Mouse (Mus musculus) E14TG2a.4 (cell line): ENCODE results near the gene Rnf34.

Source experiments
- H3K27me3 ChIP-seq: 2 replicates; pipeline ENCODE4 v1.6.1; 2014; ENCODE audit warnings: low read length, control low read depth; ENCODE audit not compliant: insufficient read depth
- H3K36me3 ChIP-seq: 2 replicates; pipeline ENCODE4 v1.6.1; 2014; ENCODE audit warnings: low read length, control low read depth; ENCODE audit not compliant: insufficient read depth
- H3K4me1 ChIP-seq: replicated peaks from 2 replicates; pipeline ENCODE4 v1.6.1; 2014; ENCODE audit warnings: low read depth, low read length, control low read depth
- H3K4me3 ChIP-seq: replicated peaks from 2 replicates; pipeline ENCODE4 v1.5.1; 2014; ENCODE audit warnings: mild to moderate bottlenecking, low read length
- H3K9me3 ChIP-seq: 2 replicates; pipeline ENCODE4 v1.6.1; 2014; ENCODE audit warnings: low read length, control low read depth
- CTCF ChIP-seq: conservative IDR thresholded peaks from 2 replicates; pipeline ENCODE4 v1.5.1; 2014; ENCODE audit warnings: low read length
- NANOG ChIP-seq: IDR thresholded peaks from 2 replicates; pipeline ENCODE4 v1.6.1; 2014; ENCODE audit warnings: borderline replicate concordance, low read length, mixed read lengths
- POU5F1 ChIP-seq: IDR thresholded peaks from 2 replicates; pipeline ENCODE4 v1.6.1; 2014; ENCODE audit warnings: low read length, borderline replicate concordance

The Rnf34 gene

GRCm38 (mm10) chr5:122880241-122880980, 30.6 kb downstream of the Rnf34 start:
- Histone ChIP-seq H3K4me1 (peaks cover 49% of the 10 kb centered on the region), H3K27me3 (no peaks in the 10 kb centered on the region), H3K4me3 (peak overlapping the region; percentile 69)

GRCm38 (mm10) chr5:122881313-122881712, 31.5 kb downstream of the Rnf34 start:
- Histone ChIP-seq H3K4me3 (peak overlapping the region; percentile 61), H3K36me3 (peaks cover 85% of the 10 kb centered on the region), H3K27me3 (no peaks in the 10 kb centered on the region), H3K4me1 (peaks cover 56% of the 10 kb centered on the region), H3K9me3 (no peaks in the 10 kb centered on the region)
- no peak for TF ChIP-seq NANOG
- TF ChIP-seq CTCF, result peak; percentile 95
- no peak for TF ChIP-seq POU5F1

More at GRCm38 (mm10) chr5:122880241-122880980, 30.6 kb downstream of the Rnf34 start:
- Histone ChIP-seq H3K9me3 (no peaks in the 10 kb centered on the region), H3K36me3 (peaks cover 85% of the 10 kb centered on the region)
- no peak for TF ChIP-seq POU5F1
- TF ChIP-seq NANOG, result no peak
- no peak for TF ChIP-seq CTCF

- no peaks in the 10 kb centered on the region for H3K27me3 ChIP-seq
- TF ChIP-seq CTCF (no peak), POU5F1 (no peak), NANOG (no peak)
- peaks cover 76% of the 10 kb centered on the region for H3K36me3 ChIP-seq
- peak overlapping the region; percentile 61 for H3K4me3 ChIP-seq
- peaks cover 56% of the 10 kb centered on the region for H3K4me1 ChIP-seq
- H3K9me3 ChIP-seq, result no peaks in the 10 kb centered on the region
These were observed 32.6 kb downstream of the Rnf34 start for GRCm38 (mm10) chr5:122882256-122883050.

DNA sequence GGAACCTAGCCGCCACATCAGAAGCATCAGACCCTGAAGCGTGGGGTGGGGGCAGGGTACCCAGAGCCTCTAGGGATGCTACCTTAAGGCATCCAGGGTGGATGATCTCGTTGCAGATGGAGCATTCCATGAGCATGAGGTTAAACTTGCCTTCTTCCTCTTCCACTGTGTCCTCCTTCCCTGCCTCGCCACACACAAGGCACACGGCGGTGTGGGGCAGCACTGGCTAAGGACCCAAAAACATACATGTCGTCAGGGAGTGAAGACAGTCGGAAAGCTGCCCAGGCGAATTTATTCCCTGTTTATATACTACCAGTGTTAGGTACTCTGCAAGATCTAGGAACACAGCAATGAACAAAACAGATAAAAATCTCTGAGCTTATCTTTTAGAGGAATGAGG, 33.4 kb downstream of the Rnf34 start:
- Histone ChIP-seq H3K4me1 (peaks cover 59% of the 10 kb centered on the region), H3K9me3 (no peaks in the 10 kb centered on the region), H3K27me3 (no peaks in the 10 kb centered on the region), H3K4me3 (peak overlapping the region; percentile 61; the same call in 1 of the 2 replicates), H3K36me3 (peaks cover 72% of the 10 kb centered on the region)
- TF ChIP-seq NANOG, result no peak
- no peak for TF ChIP-seq CTCF
- TF ChIP-seq POU5F1, result no peak

DNA sequence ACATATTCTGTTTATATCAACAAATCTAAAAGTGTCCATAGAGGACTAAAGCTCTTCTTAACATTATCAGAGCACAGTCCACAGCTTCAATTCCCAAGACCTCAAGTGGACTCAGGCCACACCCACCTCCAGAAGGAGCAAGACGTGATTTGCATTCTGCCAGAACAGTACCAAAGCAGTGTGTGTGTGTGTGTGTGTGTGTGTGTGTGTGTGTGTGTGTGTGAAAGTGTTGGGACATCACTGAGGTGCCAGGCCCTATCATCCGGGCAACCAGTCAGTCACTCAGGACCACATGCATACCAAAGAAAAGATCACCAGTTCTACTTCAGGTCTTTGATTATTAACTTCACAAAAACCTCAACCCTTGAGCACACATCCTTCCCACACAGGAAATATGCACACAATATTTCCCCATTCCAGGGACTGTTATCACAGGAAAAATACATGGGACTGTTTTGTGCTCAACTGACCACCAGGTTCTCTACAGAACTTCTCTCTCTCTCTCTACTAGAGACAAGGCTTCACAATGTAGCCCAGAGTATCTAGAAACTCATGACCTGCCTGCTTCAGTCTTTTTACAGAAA, 33.9 kb downstream of the Rnf34 start:
- peaks cover 64% of the 10 kb centered on the region for H3K4me1 ChIP-seq
- no peak overlapping the region for H3K4me3 ChIP-seq
- TF ChIP-seq NANOG (no peak), CTCF (no peak), POU5F1 (no peak)
- H3K36me3 ChIP-seq, result peaks cover 72% of the 10 kb centered on the region
- H3K27me3 ChIP-seq, result no peaks in the 10 kb centered on the region
- no peaks in the 10 kb centered on the region for H3K9me3 ChIP-seq

GRCm38 (mm10) chr5:122884594-122885348, 34.9 kb downstream of the Rnf34 start:
- Histone ChIP-seq H3K9me3 (no peaks in the 10 kb centered on the region), H3K27me3 (no peaks in the 10 kb centered on the region), H3K36me3 (peaks cover 63% of the 10 kb centered on the region), H3K4me1 (peaks cover 65% of the 10 kb centered on the region), H3K4me3 (no peak overlapping the region)
- TF ChIP-seq CTCF (no peak), POU5F1 (no peak), NANOG (no peak)

- no peaks in the 10 kb centered on the region for H3K9me3 ChIP-seq
- H3K4me3 ChIP-seq, result no peak overlapping the region
- H3K36me3 ChIP-seq, result peaks cover 49% of the 10 kb centered on the region
- peaks cover 62% of the 10 kb centered on the region for H3K4me1 ChIP-seq
- no peaks in the 10 kb centered on the region for H3K27me3 ChIP-seq
- no peak for TF ChIP-seq NANOG
- no peak for TF ChIP-seq CTCF
- TF ChIP-seq POU5F1, result no peak
These were observed 37.2 kb downstream of the Rnf34 start for GRCm38 (mm10) chr5:122887033-122887432.
